Mouse (Mus musculus): ENCODE measurements around the gene Gli1. TPM values are rescaled to one million over a fixed set of nuclear protein-coding genes. Genes with fewer than 3 reads are reported as not detected.

Gene Gli1
- total RNA-seq, 2 experiments from 2014 or later = not detected

- no peak for ATAC-seq (replicated peaks; ENCODE audit: low FRiP score, low TSS enrichment, poor library complexity, severe bottlenecking)
These were observed 41.4 kb downstream of the Gli1 start for GRCm38 (mm10) chr10:127300361-127300760.

- ATAC-seq (replicated peaks; ENCODE audit: low FRiP score, low TSS enrichment, poor library complexity, severe bottlenecking) = no peak
These were observed 44.5 kb downstream of the Gli1 start for GRCm38 (mm10) chr10:127297015-127297871.

GRCm38 (mm10) chr10:127295986-127296794, 45.6 kb downstream of the Gli1 start:
- no peak for ATAC-seq (replicated peaks; ENCODE audit: low FRiP score, low TSS enrichment, poor library complexity, severe bottlenecking)

- ATAC-seq (replicated peaks; ENCODE audit: low FRiP score, low TSS enrichment, poor library complexity, severe bottlenecking) = no peak
These were observed 46.8 kb downstream of the Gli1 start for GRCm38 (mm10) chr10:127294895-127295510.

- no peak for ATAC-seq (replicated peaks; ENCODE audit: low FRiP score, low TSS enrichment, poor library complexity, severe bottlenecking)
These were observed 48.1 kb downstream of the Gli1 start for GRCm38 (mm10) chr10:127293590-127294113.

DNA sequence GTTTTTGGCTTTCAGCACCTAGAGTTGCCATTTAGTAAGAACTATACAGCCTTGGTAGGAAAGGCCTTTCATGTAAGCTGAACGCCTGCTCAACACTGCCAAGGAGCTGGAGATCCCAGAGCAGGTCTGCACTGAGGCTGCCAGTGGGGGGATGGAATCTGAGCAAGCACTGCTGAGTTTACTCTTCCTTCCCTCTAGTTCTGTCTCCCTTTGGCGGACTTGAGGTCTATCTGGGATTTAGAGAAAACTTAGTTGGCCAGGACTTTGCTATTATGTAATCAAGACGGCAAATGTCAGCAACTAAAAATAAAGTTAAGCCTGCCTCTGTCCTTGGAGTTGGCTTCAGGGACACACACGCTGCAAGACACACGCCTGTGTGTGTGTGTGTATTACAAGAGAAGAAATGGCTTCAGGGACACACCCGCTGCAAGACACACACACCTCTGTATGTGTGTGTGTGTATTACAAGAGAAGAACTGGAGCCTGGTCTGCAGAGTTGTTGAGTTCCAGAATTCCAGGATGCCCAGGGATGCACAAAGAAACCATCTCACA, 48.7 kb downstream of the Gli1 start:
- ATAC-seq (replicated peaks; ENCODE audit: low FRiP score, low TSS enrichment, poor library complexity, severe bottlenecking) = no peak

DNA sequence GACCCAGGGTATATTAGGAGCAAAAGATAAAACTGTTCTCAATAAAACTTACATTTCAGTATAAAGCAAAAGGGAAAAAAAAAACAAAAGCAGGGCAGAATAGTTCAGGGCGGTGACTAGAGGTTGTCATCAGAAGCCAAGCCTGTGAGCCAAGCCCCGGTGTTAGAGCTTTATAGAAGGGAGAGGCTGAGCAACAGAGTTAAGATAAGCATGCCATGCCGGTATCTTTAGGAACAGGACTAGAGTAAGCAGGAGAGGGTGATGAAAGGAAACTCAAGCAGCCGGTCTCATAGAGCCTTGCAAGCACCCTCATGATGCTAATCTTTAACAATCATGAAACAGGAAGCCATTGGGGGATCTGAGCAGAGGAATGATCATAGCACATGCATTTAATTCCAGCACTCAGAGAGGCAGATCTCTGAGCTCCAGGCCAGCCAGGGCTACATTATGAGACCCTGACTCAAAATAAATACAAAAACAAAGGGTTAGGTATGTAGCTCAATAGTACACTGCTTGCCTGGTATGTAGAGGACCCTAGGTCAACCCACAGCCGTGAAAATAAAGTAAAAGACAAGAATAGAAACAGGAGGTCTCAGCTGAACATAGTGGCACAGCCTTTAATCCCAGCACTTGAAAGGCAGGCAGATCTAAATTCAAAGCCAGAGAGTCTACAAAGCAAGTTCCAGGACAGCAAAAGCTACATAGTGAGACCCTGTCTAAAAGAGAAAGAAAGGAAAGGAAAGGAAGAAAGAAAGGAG, 49.7 kb downstream of the Gli1 start:
- peak; percentile 57 for ATAC-seq (replicated peaks; ENCODE audit: low FRiP score, low TSS enrichment, poor library complexity, severe bottlenecking)

GRCm38 (mm10) chr10:127290930-127291880, 50.6 kb downstream of the Gli1 start:
- ATAC-seq (replicated peaks; ENCODE audit: low FRiP score, low TSS enrichment, poor library complexity, severe bottlenecking) = peak; percentile 5

DNA sequence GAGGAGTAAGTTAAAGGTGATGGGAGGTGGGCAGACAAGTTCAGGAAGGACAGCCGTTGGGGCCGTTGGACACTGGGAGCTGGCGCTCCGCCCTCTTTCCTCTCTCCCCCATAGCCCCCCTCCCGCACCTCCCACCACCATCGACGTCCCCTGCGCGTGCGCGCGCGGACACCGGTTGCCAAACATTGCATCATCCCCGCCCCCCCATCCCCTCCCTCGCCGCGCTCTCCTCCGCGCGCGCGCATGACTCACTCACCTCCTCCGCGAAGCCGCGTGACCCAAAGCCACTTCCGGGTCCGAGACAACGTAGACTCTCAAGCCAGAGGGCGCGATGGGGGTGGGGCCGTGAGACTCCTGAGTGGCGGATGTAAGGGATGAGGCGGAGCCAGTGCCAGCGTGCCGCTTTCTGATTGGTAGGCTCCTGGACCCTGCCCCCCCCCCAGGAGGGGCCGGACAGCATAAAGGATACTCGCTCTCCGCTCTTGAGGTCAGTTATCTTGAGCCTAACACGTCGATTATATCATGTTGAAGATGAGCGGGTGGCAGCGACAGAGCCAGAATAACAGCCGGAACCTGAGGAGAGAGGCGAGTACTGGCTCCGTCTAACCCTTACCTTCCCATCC, 51.4 kb downstream of the Gli1 start:
- ATAC-seq (replicated peaks; ENCODE audit: low FRiP score, low TSS enrichment, poor library complexity, severe bottlenecking) = peak; percentile 69

DNA sequence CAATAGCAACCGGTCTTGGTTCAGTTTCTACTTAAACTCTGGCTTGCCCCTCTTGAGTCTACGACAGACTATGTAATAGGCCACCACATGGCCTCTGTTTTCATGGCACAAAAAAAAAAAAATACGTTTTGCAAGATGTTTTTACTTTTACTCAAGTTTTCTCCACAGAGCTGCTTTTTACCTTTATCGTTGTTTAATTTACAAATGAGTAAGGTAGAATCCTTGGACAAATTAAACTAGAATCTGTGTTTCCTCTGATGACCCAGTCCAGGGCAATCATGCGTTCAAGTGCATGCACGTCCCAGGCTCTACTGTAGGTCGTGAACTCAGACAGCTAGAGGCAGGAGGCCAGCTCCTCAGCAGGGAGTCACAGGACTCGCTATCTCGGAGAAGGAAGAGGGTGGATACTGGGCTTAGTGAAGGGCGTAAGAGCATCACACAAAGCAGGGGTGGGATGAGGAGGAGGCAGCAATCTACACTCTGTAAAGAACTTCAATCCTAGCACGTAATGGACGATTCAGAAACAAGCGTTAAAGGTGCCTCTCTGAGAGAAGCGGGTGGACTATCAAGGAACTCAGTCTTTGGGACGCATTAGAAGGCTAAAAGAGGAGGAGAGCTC, 52.1 kb downstream of the Gli1 start:
- peak; percentile 36 for ATAC-seq (replicated peaks; ENCODE audit: low FRiP score, low TSS enrichment, poor library complexity, severe bottlenecking)

GRCm38 (mm10) chr10:127288800-127289572, 52.8 kb downstream of the Gli1 start, which contains the start of gene Mbd6:
Gene Mbd6 (minus strand): TSS chr10:127289018.
- ATAC-seq (replicated peaks; ENCODE audit: low FRiP score, low TSS enrichment, poor library complexity, severe bottlenecking) = peak; percentile 26

DNA sequence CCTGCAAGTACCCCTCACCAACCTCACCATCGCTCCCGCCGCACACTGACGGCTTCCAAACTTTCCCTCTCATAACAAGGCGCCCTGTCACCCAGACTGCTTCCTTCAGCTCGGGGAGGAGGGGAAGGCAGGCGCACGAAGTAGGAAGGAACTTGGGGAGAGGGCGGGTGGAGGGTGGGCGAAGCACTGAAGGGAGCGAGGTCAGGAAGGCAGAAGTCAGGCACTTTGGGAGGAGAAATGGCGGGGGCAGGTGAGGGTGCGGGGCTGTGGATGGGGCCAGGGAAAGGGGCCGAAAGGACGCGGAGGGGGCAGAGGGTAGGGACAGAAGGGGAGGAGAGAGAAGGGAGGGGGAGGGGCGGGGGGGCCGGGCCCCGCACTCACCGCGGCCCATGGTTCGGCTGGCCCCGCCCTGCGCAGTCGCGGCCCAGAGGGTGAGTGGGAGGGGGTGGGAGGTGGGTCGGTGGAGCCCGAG, 53.4 kb downstream of the Gli1 start:
- ATAC-seq (replicated peaks; ENCODE audit: low FRiP score, low TSS enrichment, poor library complexity, severe bottlenecking) = no peak

DNA sequence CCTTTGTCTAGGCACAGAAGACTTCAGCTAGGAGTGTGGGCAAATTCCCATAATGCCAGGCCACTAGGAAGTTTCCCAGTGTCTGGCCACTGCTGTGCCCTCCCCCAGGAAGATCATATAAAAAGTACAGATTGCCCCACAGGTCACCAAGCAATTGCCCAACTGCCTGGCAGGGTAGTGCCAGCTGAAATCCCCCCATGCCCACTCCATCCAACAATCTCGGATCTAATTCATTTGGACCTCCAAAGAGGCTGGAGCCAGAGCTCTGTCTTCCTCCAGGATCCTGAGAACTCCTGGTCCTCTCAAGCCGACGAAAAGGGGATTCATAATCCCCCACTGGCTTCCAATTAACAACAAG, 53.9 kb downstream of the Gli1 start:
- ATAC-seq (replicated peaks; ENCODE audit: low FRiP score, low TSS enrichment, poor library complexity, severe bottlenecking) = no peak

DNA sequence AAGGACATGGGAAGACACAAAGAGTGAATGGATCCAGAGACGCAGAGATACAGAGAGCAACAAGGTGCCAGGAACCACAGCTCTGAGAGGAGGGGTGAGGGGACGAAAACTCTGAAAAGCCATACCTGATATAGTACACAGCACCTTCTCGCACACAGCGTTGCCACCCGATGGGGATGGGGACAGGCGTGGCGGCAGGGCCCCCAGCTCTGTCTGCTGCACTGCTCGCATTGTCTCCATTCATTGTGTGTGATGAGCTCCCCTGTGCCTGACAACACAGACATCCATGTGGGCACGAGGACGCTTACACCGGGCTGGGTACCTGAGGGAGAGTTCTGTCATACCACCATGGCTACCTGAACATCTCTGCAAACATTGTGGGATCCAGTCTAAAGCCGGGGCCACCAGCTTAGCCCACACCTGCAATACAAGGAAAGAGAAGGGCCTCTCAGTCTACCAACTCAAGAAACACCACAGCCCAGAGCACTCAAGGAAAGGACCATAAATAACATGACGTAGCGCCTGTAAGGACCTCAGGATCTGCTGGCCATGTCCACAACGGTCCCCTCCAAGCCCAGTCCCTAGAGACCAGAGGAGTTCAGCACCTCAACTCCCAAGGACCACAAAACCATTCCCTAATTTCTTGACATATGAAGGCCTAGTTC, 54.4 kb downstream of the Gli1 start:
- no peak for ATAC-seq (replicated peaks; ENCODE audit: low FRiP score, low TSS enrichment, poor library complexity, severe bottlenecking)

DNA sequence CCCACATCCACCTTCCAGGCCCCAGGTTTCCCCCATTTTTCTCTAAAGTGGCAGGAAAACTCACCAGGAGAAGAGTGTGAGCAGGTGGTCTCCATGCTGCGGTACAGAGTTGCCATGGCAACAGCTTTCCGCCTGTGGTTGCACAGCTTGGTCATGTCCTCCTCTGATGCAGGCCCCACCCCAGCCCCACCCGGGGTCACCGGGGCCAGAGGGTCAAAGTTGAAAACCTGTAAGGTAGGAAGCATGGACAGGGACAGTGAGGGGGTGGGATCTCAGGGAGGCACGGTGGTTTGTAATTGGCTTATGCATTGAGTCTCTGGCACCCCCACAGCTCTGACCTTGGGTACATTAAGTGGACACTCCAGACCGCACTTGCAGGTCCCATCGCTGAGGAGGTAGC, 55.0 kb downstream of the Gli1 start:
- ATAC-seq (replicated peaks; ENCODE audit: low FRiP score, low TSS enrichment, poor library complexity, severe bottlenecking) = no peak

DNA sequence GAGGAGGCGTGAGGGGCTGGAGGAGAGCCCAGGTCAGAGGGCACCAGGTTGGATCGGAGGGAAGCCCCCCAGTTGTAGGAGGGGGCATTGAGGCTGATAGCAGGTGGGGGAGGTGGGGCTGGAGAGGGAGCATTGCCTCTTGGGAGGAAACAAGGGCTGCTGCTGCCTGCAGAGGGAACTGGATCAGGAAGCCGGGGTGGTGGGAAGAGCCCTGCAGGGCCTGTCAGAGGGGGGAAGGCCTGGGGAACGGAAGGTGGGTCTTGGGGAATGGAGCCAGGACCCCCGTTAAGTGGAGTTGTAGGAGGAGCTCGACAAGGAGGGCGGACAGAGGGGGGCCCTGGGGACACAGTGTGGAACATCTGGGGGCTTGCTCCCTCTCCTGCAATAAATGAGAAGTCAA, 55.6 kb downstream of the Gli1 start:
- ATAC-seq (replicated peaks; ENCODE audit: low FRiP score, low TSS enrichment, poor library complexity, severe bottlenecking) = no peak

Data from megakaryocyte-erythroid progenitor cell, adult 5-6 weeks (primary cell).